Mouse (Mus musculus) embryonic facial prominence, embryonic 11.5 days (tissue): ENCODE measurements around the gene Snta1. TPM values are rescaled to one million over a fixed set of nuclear protein-coding genes. Genes with fewer than 3 reads are reported as not detected.

ENCODE experiments used
- ATAC-seq: fragments of 200-750 bp; cut with Nextera tagmentation; replicated peaks from 2 replicates; pipeline ENCODE4 v1.8.0; 2017; ENCODE audit warnings: low read depth; ENCODE audit not compliant: insufficient number of reproducible peaks, low FRiP score, low TSS enrichment
- DNase-seq: peaks from one replicate; pipeline ENCODE4 v3.0.0-alpha.2; 2015; ENCODE audit warnings: low spot score
- H3K27ac ChIP-seq: fragments of 300-500 bp; sonication (generic); replicated peaks from 2 replicates; pipeline ENCODE4 v1.5.1; 2014; ENCODE audit warnings: mild to moderate bottlenecking, low read depth, low read length, control low read depth
- H3K27me3 ChIP-seq: fragments of 300-500 bp; sonication (generic); 2 replicates; pipeline ENCODE4 v1.6.1; 2014; ENCODE audit warnings: mild to moderate bottlenecking, low read length, moderate library complexity, mixed read lengths; ENCODE audit not compliant: control insufficient read depth, insufficient read depth
- H3K36me3 ChIP-seq: fragments of 300-500 bp; sonication (generic); replicated peaks from 2 replicates; pipeline ENCODE4 v1.6.1; 2014; ENCODE audit warnings: low read depth, mild to moderate bottlenecking, low read length, moderate library complexity, mixed read lengths; ENCODE audit not compliant: control insufficient read depth, insufficient read depth
- H3K4me1 ChIP-seq: fragments of 300-500 bp; sonication (generic); 2 replicates; pipeline ENCODE4 v1.6.1; 2014; ENCODE audit warnings: low read length, mixed read lengths; ENCODE audit not compliant: control insufficient read depth, insufficient read depth
- H3K4me2 ChIP-seq: fragments of 300-500 bp; sonication (generic); 2 replicates; pipeline ENCODE4 v1.6.1; 2014; ENCODE audit warnings: low read depth, mild to moderate bottlenecking, control low read depth, low read length, moderate library complexity
- H3K4me3 ChIP-seq: fragments of 300-500 bp; sonication (generic); 2 replicates; pipeline ENCODE4 v1.5.1; 2014; ENCODE audit warnings: low read depth, low read length, control low read depth
- H3K9ac ChIP-seq: fragments of 300-500 bp; sonication (generic); replicated peaks from 2 replicates; pipeline ENCODE4 v1.6.1; 2014; ENCODE audit warnings: mild to moderate bottlenecking, control low read depth, low read length
- H3K9me3 ChIP-seq: fragments of 300-500 bp; sonication (generic); replicated peaks from 2 replicates; pipeline ENCODE4 v1.6.1; 2016; ENCODE audit warnings: mild to moderate bottlenecking, low read length, inconsistent platforms, mixed read lengths; ENCODE audit not compliant: control insufficient read depth
- WGBS: fragments of 180-500 bp; shearing (Covaris S2); extraction: QIAGEN DNeasy Blood & Tissue Kit; methylation state at CpG from one replicate; pipeline ENCODE4 v1.1.7; 2014; 5-methylcytosine and 5-hydroxymethylcytosine counted together
- polyA plus RNA-seq: library from polyadenylated mRNA; unstranded; fragments of >200 nt; fragmentation: Nextera tagmentation; extraction: Ambion mirVana; gene quantifications from 2 replicates; pipeline ENCODE4 v1.2.1, GENCODE M21; 2014

The Snta1 gene
- polyA plus RNA-seq, 1 experiment from 2014 or later, result 2.1 TPM

DNA sequence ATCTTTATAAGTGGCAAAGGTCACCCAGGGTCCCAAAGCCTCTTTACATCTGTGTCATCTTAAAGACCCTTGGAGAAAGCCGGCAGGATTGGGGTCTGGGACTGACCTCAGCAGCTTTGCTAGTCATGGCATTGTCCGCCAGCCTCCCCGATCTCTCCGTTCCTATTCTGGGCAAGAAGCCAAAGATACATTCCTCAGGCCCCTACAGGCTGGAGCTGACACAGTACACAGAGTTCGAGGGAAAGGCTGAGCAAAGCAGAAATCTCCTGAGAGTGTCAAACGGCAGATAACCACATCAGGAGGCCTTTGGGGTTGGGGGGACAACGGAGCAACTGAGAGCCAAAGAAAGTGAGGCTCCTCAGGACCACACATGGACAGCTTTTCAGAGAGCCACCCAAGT is 5.1 kb downstream of the Snta1 start:
- H3K4me3 ChIP-seq, result no peak overlapping the region
- H3K9me3 ChIP-seq, result no peaks in the 10 kb centered on the region
- DNase-seq (peak; percentile 51), ATAC-seq (0 out of 2 replicates have a peak, but pooled peaks have one; percentile 45)
- no peaks in the 10 kb centered on the region for H3K36me3 ChIP-seq
- 38% methylated on average over 7 of the region's 7 CpGs for WGBS
- no peak overlapping the region for H3K27ac ChIP-seq
- H3K27me3 ChIP-seq, result 0 out of 2 replicates have a peak, but pooled peaks cover 2% of the 10 kb centered on the region
- H3K4me2 ChIP-seq, result no peak overlapping the region
- H3K9ac ChIP-seq, result no peak overlapping the region
- H3K4me1 ChIP-seq, result no peaks in the 10 kb centered on the region

DNA sequence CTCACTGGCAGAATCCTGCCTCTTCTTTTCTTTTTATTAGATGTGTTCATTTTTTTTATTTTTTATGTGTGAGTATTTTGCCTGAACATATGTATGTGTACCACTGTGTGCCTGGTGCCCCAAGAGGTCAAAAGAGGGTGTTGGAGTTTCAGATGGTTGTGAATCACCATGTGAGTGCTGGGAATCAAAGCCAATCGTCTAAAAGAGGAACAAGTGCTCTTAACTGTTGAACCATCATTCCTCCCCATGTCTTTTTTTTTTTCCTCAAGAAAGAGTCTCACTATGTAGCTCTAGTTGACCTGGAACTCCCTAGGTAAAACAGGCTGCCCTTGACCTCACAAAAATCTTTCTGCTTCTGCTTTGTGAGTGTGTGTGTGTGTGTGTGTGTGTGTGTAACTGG is 5.9 kb downstream of the Snta1 start:
- Histone ChIP-seq H3K27ac (no peak overlapping the region), H3K27me3 (no peaks in the 10 kb centered on the region), H3K9me3 (no peaks in the 10 kb centered on the region), H3K9ac (no peak overlapping the region), H3K4me3 (no peak overlapping the region), H3K4me2 (no peak overlapping the region), H3K36me3 (no peaks in the 10 kb centered on the region), H3K4me1 (no peaks in the 10 kb centered on the region)
- ATAC-seq, result no peak
- DNase-seq, result no peak
- WGBS, result 52% methylated on average over 1 of the region's 1 CpGs

- H3K36me3 ChIP-seq, result no peaks in the 10 kb centered on the region
- H3K27ac ChIP-seq, result no peak overlapping the region
- DNase-seq (no peak), ATAC-seq (no peak)
- no peaks in the 10 kb centered on the region for H3K4me1 ChIP-seq
- H3K9me3 ChIP-seq, result no peaks in the 10 kb centered on the region
- WGBS, result 86% methylated on average over 2 of the region's 2 CpGs
- H3K4me2 ChIP-seq, result no peak overlapping the region
- H3K9ac ChIP-seq, result no peak overlapping the region
- H3K4me3 ChIP-seq, result no peak overlapping the region
- no peaks in the 10 kb centered on the region for H3K27me3 ChIP-seq
Observed at GRCm38 (mm10) chr2:154399325-154399724, 8.6 kb downstream of the Snta1 start.

DNA sequence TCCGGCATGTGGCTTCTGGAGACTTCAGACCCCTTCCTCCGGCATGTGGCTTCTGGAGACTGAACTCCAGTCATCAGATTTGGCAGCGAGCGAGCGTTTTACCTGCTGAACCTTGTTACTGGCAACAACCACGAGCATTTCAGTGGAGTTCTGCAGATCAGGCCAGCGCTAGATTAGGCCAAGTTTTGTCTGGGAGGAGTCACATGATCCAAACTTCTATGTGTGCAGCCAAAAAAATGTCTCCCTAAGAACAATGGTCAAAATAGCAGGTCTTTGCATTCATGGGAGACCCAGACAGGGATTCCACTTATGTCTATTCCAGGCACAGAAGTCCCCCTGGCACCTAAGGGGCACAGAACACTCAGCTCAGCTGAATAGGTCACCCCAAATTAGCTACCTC is 9.6 kb downstream of the Snta1 start:
- whole genome bisulfite sequencing, result 86% methylated on average over 7 of the region's 7 CpGs
- ATAC-seq, result no peak

DNA sequence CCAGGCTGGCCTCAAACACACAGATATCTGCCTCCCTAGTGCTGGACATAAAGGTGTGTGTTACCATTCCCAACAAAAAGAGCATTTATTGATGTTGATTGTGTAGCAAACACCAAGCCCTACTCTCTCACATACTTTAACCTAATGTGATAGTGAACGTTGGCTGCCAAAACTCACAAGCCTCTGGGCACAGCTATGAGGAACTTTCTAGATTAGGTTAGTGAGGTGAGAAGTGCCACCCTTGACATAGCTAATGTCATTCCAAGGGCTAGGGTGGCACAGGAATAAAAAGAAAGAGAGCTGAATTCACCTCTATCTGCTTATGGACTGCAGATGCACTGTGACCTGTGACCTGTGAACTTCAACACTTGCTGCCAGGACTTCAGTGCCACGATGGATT is 11.4 kb downstream of the Snta1 start:
- no peak for ATAC-seq
- no peak overlapping the region for H3K4me2 ChIP-seq
- H3K27me3 ChIP-seq, result no peaks in the 10 kb centered on the region
- no peaks in the 10 kb centered on the region for H3K4me1 ChIP-seq
- no peak overlapping the region for H3K27ac ChIP-seq
- H3K4me3 ChIP-seq, result no peak overlapping the region
- 81% methylated on average over 2 of the region's 2 CpGs for WGBS
- H3K9me3 ChIP-seq, result no peaks in the 10 kb centered on the region
- no peak overlapping the region for H3K9ac ChIP-seq
- no peak for DNase-seq
- no peaks in the 10 kb centered on the region for H3K36me3 ChIP-seq

More for the DNA sequence above, 9.6 kb downstream of the Snta1 start:
- Histone ChIP-seq H3K4me3 (no peak overlapping the region), H3K27ac (no peak overlapping the region), H3K4me1 (no peaks in the 10 kb centered on the region), H3K4me2 (no peak overlapping the region), H3K9ac (no peak overlapping the region), H3K36me3 (no peaks in the 10 kb centered on the region), H3K27me3 (no peaks in the 10 kb centered on the region), H3K9me3 (no peaks in the 10 kb centered on the region)
- no peak for DNase-seq

DNA sequence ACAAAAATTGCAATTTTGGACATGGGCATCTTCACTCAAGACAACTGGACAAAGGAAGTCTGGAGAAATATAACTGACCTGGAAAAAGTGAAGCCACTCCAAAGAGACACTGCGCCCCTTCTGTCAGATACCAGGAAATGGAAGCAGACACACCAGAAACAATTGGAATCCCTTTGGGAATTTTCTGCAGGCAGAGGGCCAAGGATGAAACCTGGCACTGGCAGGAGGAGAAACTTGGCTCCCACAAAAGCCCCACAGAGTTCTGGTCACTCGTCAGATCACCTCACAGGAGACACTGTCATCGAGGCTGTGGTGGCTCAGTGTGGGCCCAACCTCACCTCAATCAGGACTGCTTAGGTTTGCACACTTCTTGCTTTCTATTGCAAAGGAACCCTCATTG is 13.3 kb downstream of the Snta1 start:
- ATAC-seq, result no peak
- WGBS, result 88% methylated on average over 3 of the region's 3 CpGs

GRCm38 (mm10) chr2:154390180-154390964 is 17.5 kb downstream of the Snta1 start:
- H3K36me3 ChIP-seq, result no peaks in the 10 kb centered on the region
- H3K27ac ChIP-seq, result no peak overlapping the region
- WGBS, result 84% methylated on average over 11 of the region's 11 CpGs
- DNase-seq (no peak), ATAC-seq (0 out of 2 replicates have a peak, but pooled peaks have one; percentile 39)
- H3K27me3 ChIP-seq, result no peaks in the 10 kb centered on the region
- H3K4me3 ChIP-seq, result no peak overlapping the region
- H3K9me3 ChIP-seq, result no peaks in the 10 kb centered on the region
- H3K4me1 ChIP-seq, result no peaks in the 10 kb centered on the region
- no peak overlapping the region for H3K9ac ChIP-seq
- H3K4me2 ChIP-seq, result no peak overlapping the region

More for the DNA sequence above, 13.3 kb downstream of the Snta1 start:
- Histone ChIP-seq H3K9me3 (no peaks in the 10 kb centered on the region), H3K27ac (no peak overlapping the region), H3K4me1 (no peaks in the 10 kb centered on the region), H3K9ac (no peak overlapping the region), H3K36me3 (no peaks in the 10 kb centered on the region), H3K4me3 (no peak overlapping the region), H3K4me2 (no peak overlapping the region), H3K27me3 (no peaks in the 10 kb centered on the region)
- DNase-seq, result no peak

DNA sequence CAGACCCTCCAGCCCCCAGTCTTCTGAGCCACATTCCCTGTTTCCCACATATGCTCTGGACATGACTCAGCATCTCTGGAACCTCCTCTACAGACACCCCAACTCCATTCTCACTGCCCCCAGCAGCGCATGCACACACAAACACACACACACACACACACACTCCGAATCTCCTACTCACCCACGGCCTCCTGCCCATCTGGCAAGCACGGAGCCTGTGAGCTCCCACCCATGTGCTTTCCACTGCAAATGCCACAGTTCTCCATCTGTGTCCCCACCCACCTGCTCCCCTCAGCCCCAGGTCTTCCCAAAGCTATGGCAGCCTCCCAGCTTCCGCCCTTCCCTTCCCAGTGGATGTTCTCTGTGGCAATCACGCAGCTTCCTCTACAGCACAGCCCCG is 28.8 kb downstream of the Snta1 start:
- DNase-seq, result no peak
- no peaks in the 10 kb centered on the region for H3K9me3 ChIP-seq
- no peak for ATAC-seq
- no peaks in the 10 kb centered on the region for H3K27me3 ChIP-seq
- WGBS, result 86% methylated on average over 7 of the region's 7 CpGs
- H3K4me3 ChIP-seq, result no peak overlapping the region
- H3K4me1 ChIP-seq, result no peaks in the 10 kb centered on the region
- H3K27ac ChIP-seq, result no peak overlapping the region
- no peak overlapping the region for H3K9ac ChIP-seq
- H3K4me2 ChIP-seq, result no peak overlapping the region
- no peaks in the 10 kb centered on the region for H3K36me3 ChIP-seq
